Mouse (Mus musculus) lung, postnatal 0 days (tissue): ENCODE data around the gene Pgrmc2.

Experiments
- CTCF ChIP-seq: IDR thresholded peaks from 2 replicates; pipeline ENCODE4 v1.5.1; 2016; ENCODE audit warnings: antibody characterized with exemption, mild to moderate bottlenecking
- EP300 ChIP-seq: IDR thresholded peaks from 2 replicates; pipeline ENCODE4 v1.6.1; 2016; ENCODE audit warnings: antibody characterized with exemption, mild to moderate bottlenecking, control low read depth

DNA sequence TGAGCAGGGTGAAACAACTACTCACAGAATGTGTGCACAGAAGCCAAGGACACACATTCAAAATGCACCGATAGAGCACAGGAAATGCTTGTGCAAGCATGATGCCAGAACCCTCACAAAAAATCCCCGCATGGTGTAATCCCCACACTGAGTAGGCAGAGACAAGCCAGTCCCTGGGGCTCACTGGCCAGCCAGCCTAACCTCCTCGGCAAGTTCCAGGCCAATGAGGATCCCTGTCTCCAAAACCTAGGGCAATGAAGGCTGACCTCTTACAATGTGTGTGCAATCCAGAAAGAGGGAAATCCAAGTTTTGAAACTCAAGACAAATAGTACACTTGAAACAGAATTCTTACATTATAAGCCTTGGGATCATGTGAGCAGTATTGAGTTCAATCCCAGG is 29.5 kb downstream of the Pgrmc2 start:
- TF ChIP-seq CTCF (no peak), EP300 (no peak)
